Mouse (Mus musculus) embryonic facial prominence, embryonic 12.5 days (tissue): ENCODE results near the gene Nsmce1. TPM values are rescaled to one million over a fixed set of nuclear protein-coding genes. Genes with fewer than 3 reads are reported as not detected.

Experiments used
- ATAC-seq: fragments of 200-750 bp; cut with Nextera tagmentation; 2 replicates; pipeline ENCODE4 v1.8.0; 2017; ENCODE audit not compliant: insufficient number of reproducible peaks, insufficient read depth, low FRiP score, low TSS enrichment
- H3K27ac ChIP-seq: fragments of 300-500 bp; sonication (generic); 2 replicates; pipeline ENCODE4 v1.5.1; 2016; ENCODE audit warnings: mild to moderate bottlenecking
- H3K27me3 ChIP-seq: fragments of 300-500 bp; sonication (generic); 2 replicates; pipeline ENCODE4 v1.6.1; 2016; ENCODE audit warnings: mild to moderate bottlenecking, moderate library complexity
- H3K36me3 ChIP-seq: fragments of 300-500 bp; sonication (generic); 2 replicates; pipeline ENCODE4 v1.6.1; 2016; ENCODE audit warnings: mild to moderate bottlenecking
- H3K4me1 ChIP-seq: fragments of 300-500 bp; sonication (generic); 2 replicates; pipeline ENCODE4 v1.6.1; 2016
- H3K4me2 ChIP-seq: fragments of 300-500 bp; sonication (generic); replicated peaks from 2 replicates; pipeline ENCODE4 v1.6.1; 2016; ENCODE audit warnings: mild to moderate bottlenecking, moderate library complexity
- H3K4me3 ChIP-seq: fragments of 300-500 bp; sonication (generic); 2 replicates; pipeline ENCODE4 v1.5.1; 2016; ENCODE audit warnings: mild to moderate bottlenecking
- H3K9ac ChIP-seq: fragments of 300-500 bp; sonication (generic); 2 replicates; pipeline ENCODE4 v1.6.1; 2016; ENCODE audit warnings: mild to moderate bottlenecking, moderate library complexity
- H3K9me3 ChIP-seq: fragments of 300-500 bp; sonication (generic); 2 replicates; pipeline ENCODE4 v1.6.1; 2016; ENCODE audit warnings: mild to moderate bottlenecking, moderate library complexity
- WGBS: fragments of 180-500 bp; shearing (Covaris S2); methylation state at CpG from one replicate; pipeline ENCODE4 v1.1.7; 2016; 5-methylcytosine and 5-hydroxymethylcytosine counted together
- polyA plus RNA-seq: library from polyadenylated mRNA; unstranded; fragments of >200 nt; fragmentation: Nextera tagmentation; extraction: Ambion mirVana; gene quantifications from 2 replicates; pipeline ENCODE4 v1.2.1, GENCODE M21; 2016

The Nsmce1 gene
- 121 and 123 TPM in 2 replicates for polyA plus RNA-seq

- Histone ChIP-seq H3K36me3 (0 out of 2 replicates have a peak, but pooled peaks cover 2% of the 10 kb centered on the region), H3K9ac (peak within 1 kb of the TSS; percentile 72), H3K4me2 (peak within 1 kb of the TSS; percentile 78), H3K27me3 (no peaks in the 10 kb centered on the region), H3K4me1 (peaks cover 11% of the 10 kb centered on the region), H3K4me3 (peak within 1 kb of the TSS; percentile 63), H3K27ac (peak within 1 kb of the TSS; percentile 83), H3K9me3 (no peaks in the 10 kb centered on the region)
- under 1% methylated on average over 56 of the region's 56 CpGs for WGBS
- ATAC-seq = peak; percentile 95
Observed at GRCm38 (mm10) chr7:125490947-125491735, at the start of gene Nsmce1. Gene Nsmce1 (minus strand): TSS chr7:125491596.

GRCm38 (mm10) chr7:125541026-125541425 lies 49.6 kb upstream of the Nsmce1 start:
- no peaks in the 10 kb centered on the region for H3K36me3 ChIP-seq
- H3K4me1 ChIP-seq = peaks cover 3% of the 10 kb centered on the region; the same call in 1 of the 2 replicates
- no peaks in the 10 kb centered on the region for H3K9me3 ChIP-seq
- no peak for ATAC-seq
- no peak overlapping the region for H3K4me2 ChIP-seq
- no peak overlapping the region for H3K9ac ChIP-seq
- 77% methylated on average over 1 of the region's 1 CpGs for WGBS
- no peaks in the 10 kb centered on the region for H3K27me3 ChIP-seq
- H3K4me3 ChIP-seq = no peak overlapping the region
- H3K27ac ChIP-seq = no peak overlapping the region

GRCm38 (mm10) chr7:125539351-125539750 lies 48.0 kb upstream of the Nsmce1 start:
- Histone ChIP-seq H3K4me3 (no peak overlapping the region), H3K27ac (no peak overlapping the region), H3K9ac (no peak overlapping the region), H3K27me3 (no peaks in the 10 kb centered on the region), H3K36me3 (no peaks in the 10 kb centered on the region), H3K4me2 (no peak overlapping the region), H3K4me1 (peaks cover 3% of the 10 kb centered on the region; the same call in 1 of the 2 replicates), H3K9me3 (0 out of 2 replicates have a peak, but pooled peaks cover under 1% of the 10 kb centered on the region)
- 92% methylated on average over 3 of the region's 3 CpGs for WGBS
- no peak for ATAC-seq

- Histone ChIP-seq H3K9ac (no peak overlapping the region), H3K27ac (no peak overlapping the region), H3K4me1 (no peaks in the 10 kb centered on the region), H3K27me3 (no peaks in the 10 kb centered on the region), H3K4me3 (no peak overlapping the region), H3K36me3 (no peaks in the 10 kb centered on the region), H3K9me3 (no peaks in the 10 kb centered on the region), H3K4me2 (no peak overlapping the region)
- WGBS = 85% methylated on average over 9 of the region's 9 CpGs
- ATAC-seq = no peak
Observed at GRCm38 (mm10) chr7:125527901-125528580, 36.6 kb upstream of the Nsmce1 start.

- ATAC-seq = no peak
- no peak overlapping the region for H3K27ac ChIP-seq
- H3K36me3 ChIP-seq = no peaks in the 10 kb centered on the region
- H3K4me1 ChIP-seq = no peaks in the 10 kb centered on the region
- WGBS = 85% methylated on average over 6 of the region's 6 CpGs
- no peak overlapping the region for H3K9ac ChIP-seq
- H3K9me3 ChIP-seq = no peaks in the 10 kb centered on the region
- no peak overlapping the region for H3K4me2 ChIP-seq
- H3K27me3 ChIP-seq = no peaks in the 10 kb centered on the region
- no peak overlapping the region for H3K4me3 ChIP-seq
Observed at GRCm38 (mm10) chr7:125527186-125527585, 35.8 kb upstream of the Nsmce1 start.

GRCm38 (mm10) chr7:125523051-125523450 lies 31.7 kb upstream of the Nsmce1 start:
- 69% methylated on average over 3 of the region's 3 CpGs for WGBS
- H3K9ac ChIP-seq = no peak overlapping the region
- no peak for ATAC-seq

GRCm38 (mm10) chr7:125519715-125520114 lies 28.3 kb upstream of the Nsmce1 start:
- no peak for ATAC-seq
- Histone ChIP-seq H3K9ac (no peak overlapping the region), H3K27me3 (no peaks in the 10 kb centered on the region), H3K9me3 (no peaks in the 10 kb centered on the region), H3K36me3 (no peaks in the 10 kb centered on the region), H3K27ac (no peak overlapping the region), H3K4me2 (no peak overlapping the region), H3K4me1 (no peaks in the 10 kb centered on the region), H3K4me3 (no peak overlapping the region)
- 86% methylated on average over 3 of the region's 3 CpGs for WGBS

More at GRCm38 (mm10) chr7:125523051-125523450, 31.7 kb upstream of the Nsmce1 start:
- Histone ChIP-seq H3K27ac (no peak overlapping the region), H3K4me2 (no peak overlapping the region), H3K27me3 (no peaks in the 10 kb centered on the region), H3K4me1 (no peaks in the 10 kb centered on the region), H3K9me3 (no peaks in the 10 kb centered on the region), H3K4me3 (no peak overlapping the region), H3K36me3 (no peaks in the 10 kb centered on the region)

- no peaks in the 10 kb centered on the region for H3K9me3 ChIP-seq
- H3K27me3 ChIP-seq = no peaks in the 10 kb centered on the region
- no peak overlapping the region for H3K4me2 ChIP-seq
- no peak for ATAC-seq
- H3K4me1 ChIP-seq = no peaks in the 10 kb centered on the region
- no peak overlapping the region for H3K9ac ChIP-seq
- H3K36me3 ChIP-seq = no peaks in the 10 kb centered on the region
- H3K27ac ChIP-seq = no peak overlapping the region
- 64% methylated on average over 6 of the region's 6 CpGs for WGBS
- no peak overlapping the region for H3K4me3 ChIP-seq
Observed at GRCm38 (mm10) chr7:125517470-125517869, 26.1 kb upstream of the Nsmce1 start.

GRCm38 (mm10) chr7:125516723-125517122 lies 25.3 kb upstream of the Nsmce1 start:
- ATAC-seq = no peak
- 93% methylated on average over 8 of the region's 8 CpGs for WGBS

GRCm38 (mm10) chr7:125515081-125515853 lies 23.9 kb upstream of the Nsmce1 start:
- Histone ChIP-seq H3K9me3 (no peaks in the 10 kb centered on the region), H3K4me2 (no peak overlapping the region), H3K4me3 (no peak overlapping the region), H3K4me1 (no peaks in the 10 kb centered on the region), H3K27me3 (no peaks in the 10 kb centered on the region), H3K36me3 (no peaks in the 10 kb centered on the region), H3K27ac (no peak overlapping the region), H3K9ac (no peak overlapping the region)
- no peak for ATAC-seq
- 68% methylated on average over 5 of the region's 5 CpGs for WGBS

More at GRCm38 (mm10) chr7:125516723-125517122, 25.3 kb upstream of the Nsmce1 start:
- H3K27ac ChIP-seq = no peak overlapping the region
- no peak overlapping the region for H3K9ac ChIP-seq
- H3K4me1 ChIP-seq = no peaks in the 10 kb centered on the region
- H3K4me3 ChIP-seq = no peak overlapping the region
- H3K4me2 ChIP-seq = no peak overlapping the region
- H3K27me3 ChIP-seq = no peaks in the 10 kb centered on the region
- H3K36me3 ChIP-seq = no peaks in the 10 kb centered on the region
- H3K9me3 ChIP-seq = no peaks in the 10 kb centered on the region

GRCm38 (mm10) chr7:125511852-125512251 lies 20.5 kb upstream of the Nsmce1 start:
- Histone ChIP-seq H3K27me3 (no peaks in the 10 kb centered on the region), H3K4me2 (no peak overlapping the region), H3K4me1 (no peaks in the 10 kb centered on the region), H3K4me3 (no peak overlapping the region), H3K9me3 (no peaks in the 10 kb centered on the region), H3K9ac (no peak overlapping the region), H3K36me3 (no peaks in the 10 kb centered on the region), H3K27ac (no peak overlapping the region)
- ATAC-seq = no peak
- WGBS = 54% methylated on average over 2 of the region's 2 CpGs
